Mouse (Mus musculus) intestine, embryonic 15.5 days (tissue): ENCODE results near the gene Fntb. TPM values are rescaled to one million over a fixed set of nuclear protein-coding genes. Genes with fewer than 3 reads are reported as not detected.
A peak's percentile ranks its signal among the peaks of the same experiment; 100 is the strongest.

Experiments used
- ATAC-seq: fragments of 200-750 bp; cut with Nextera tagmentation; 2 replicates; pipeline ENCODE4 v1.8.0; 2017; ENCODE audit warnings: moderate TSS enrichment, moderate library complexity
- H3K27ac ChIP-seq: fragments of 300-500 bp; sonication (generic); 2 replicates; pipeline ENCODE4 v1.5.1; 2015; ENCODE audit warnings: mild to moderate bottlenecking, inconsistent platforms
- H3K27me3 ChIP-seq: fragments of 300-500 bp; sonication (generic); replicated peaks from 2 replicates; pipeline ENCODE4 v1.6.1; 2015; ENCODE audit warnings: inconsistent platforms
- H3K36me3 ChIP-seq: fragments of 300-500 bp; sonication (generic); 2 replicates; pipeline ENCODE4 v1.6.1; 2015; ENCODE audit warnings: inconsistent platforms
- H3K4me1 ChIP-seq: fragments of 300-500 bp; sonication (generic); replicated peaks from 2 replicates; pipeline ENCODE4 v1.6.1; 2015; ENCODE audit warnings: inconsistent platforms
- H3K4me2 ChIP-seq: fragments of 300-500 bp; sonication (generic); replicated peaks from 2 replicates; pipeline ENCODE4 v1.6.1; 2015; ENCODE audit warnings: mild to moderate bottlenecking, inconsistent platforms
- H3K4me3 ChIP-seq: fragments of 300-500 bp; sonication (generic); replicated peaks from 2 replicates; pipeline ENCODE4 v1.5.1; 2015; ENCODE audit warnings: inconsistent platforms
- H3K9ac ChIP-seq: fragments of 300-500 bp; sonication (generic); 2 replicates; pipeline ENCODE4 v1.6.1; 2015; ENCODE audit warnings: inconsistent platforms
- H3K9me3 ChIP-seq: fragments of 300-500 bp; sonication (generic); 2 replicates; pipeline ENCODE4 v1.6.1; 2016; ENCODE audit warnings: inconsistent platforms
- WGBS: fragments of 180-500 bp; shearing (Covaris S2); methylation state at CpG from one replicate; pipeline ENCODE4 v1.1.7; 2015; 5-methylcytosine and 5-hydroxymethylcytosine counted together
- polyA plus RNA-seq: library from polyadenylated mRNA; unstranded; fragments of >200 nt; fragmentation: Nextera tagmentation; extraction: Ambion mirVana; gene quantifications from 2 replicates; pipeline ENCODE4 v1.2.1, GENCODE M21; 2015

The Fntb gene
- polyA plus RNA-seq, 1 experiment from 2014 or later, result 30.7 TPM

- Histone ChIP-seq H3K4me3 (no peak overlapping the region), H3K27me3 (no peaks in the 10 kb centered on the region), H3K9me3 (no peaks in the 10 kb centered on the region), H3K4me1 (no peaks in the 10 kb centered on the region), H3K9ac (no peak overlapping the region), H3K4me2 (no peak overlapping the region), H3K36me3 (peaks cover 30% of the 10 kb centered on the region), H3K27ac (no peak overlapping the region)
- WGBS, result 85% methylated on average over 2 of the region's 2 CpGs
- no peak for ATAC-seq
These were observed 177.1 kb downstream of the Fntb start for GRCm38 (mm10) chr12:76942476-76942875.

- ATAC-seq, result peak; percentile 27; the same call in 1 of the 2 replicates
- WGBS, result 71% methylated on average over 3 of the region's 3 CpGs
- no peaks in the 10 kb centered on the region for H3K27me3 ChIP-seq
- no peaks in the 10 kb centered on the region for H3K4me1 ChIP-seq
- no peak overlapping the region for H3K9ac ChIP-seq
- H3K4me2 ChIP-seq, result no peak overlapping the region
- H3K36me3 ChIP-seq, result peaks cover 30% of the 10 kb centered on the region
- no peaks in the 10 kb centered on the region for H3K9me3 ChIP-seq
- no peak overlapping the region for H3K27ac ChIP-seq
- H3K4me3 ChIP-seq, result no peak overlapping the region
These were observed 177.7 kb downstream of the Fntb start for GRCm38 (mm10) chr12:76943046-76943445.

GRCm38 (mm10) chr12:76943466-76943865, 178.1 kb downstream of the Fntb start:
- Histone ChIP-seq H3K4me1 (no peaks in the 10 kb centered on the region), H3K9ac (no peak overlapping the region), H3K9me3 (no peaks in the 10 kb centered on the region), H3K27ac (no peak overlapping the region), H3K27me3 (no peaks in the 10 kb centered on the region), H3K4me2 (no peak overlapping the region), H3K36me3 (peaks cover 30% of the 10 kb centered on the region), H3K4me3 (no peak overlapping the region)
- ATAC-seq, result peak; percentile 84
- 59% methylated on average over 6 of the region's 6 CpGs for WGBS

GRCm38 (mm10) chr12:76947487-76947886, 182.1 kb downstream of the Fntb start:
- Histone ChIP-seq H3K36me3 (peaks cover 20% of the 10 kb centered on the region), H3K9ac (no peak overlapping the region), H3K9me3 (no peaks in the 10 kb centered on the region), H3K27ac (no peak overlapping the region), H3K27me3 (no peaks in the 10 kb centered on the region), H3K4me3 (no peak overlapping the region), H3K4me1 (no peaks in the 10 kb centered on the region), H3K4me2 (no peak overlapping the region)
- ATAC-seq, result no peak
- 94% methylated on average over 3 of the region's 3 CpGs for WGBS

GRCm38 (mm10) chr12:76948185-76948584, 182.8 kb downstream of the Fntb start:
- no peak for ATAC-seq
- H3K9me3 ChIP-seq, result no peaks in the 10 kb centered on the region
- H3K4me2 ChIP-seq, result no peak overlapping the region
- no peak overlapping the region for H3K27ac ChIP-seq
- H3K4me3 ChIP-seq, result no peak overlapping the region
- 89% methylated on average over 2 of the region's 2 CpGs for WGBS
- peaks cover 26% of the 10 kb centered on the region for H3K36me3 ChIP-seq
- no peaks in the 10 kb centered on the region for H3K4me1 ChIP-seq
- no peaks in the 10 kb centered on the region for H3K27me3 ChIP-seq
- H3K9ac ChIP-seq, result no peak overlapping the region

- 60% methylated on average over 3 of the region's 3 CpGs for WGBS
- Histone ChIP-seq H3K4me3 (no peak overlapping the region), H3K4me1 (no peaks in the 10 kb centered on the region), H3K9me3 (no peaks in the 10 kb centered on the region), H3K4me2 (no peak overlapping the region), H3K27me3 (no peaks in the 10 kb centered on the region), H3K36me3 (peaks cover 32% of the 10 kb centered on the region), H3K27ac (0 out of 2 replicates have a peak overlapping the region, but pooled peaks have one; percentile 27), H3K9ac (no peak overlapping the region)
- peak; percentile 90 for ATAC-seq
These were observed 183.4 kb downstream of the Fntb start for GRCm38 (mm10) chr12:76948781-76949180.

GRCm38 (mm10) chr12:76950330-76950729, 184.9 kb downstream of the Fntb start:
- Histone ChIP-seq H3K4me3 (no peak overlapping the region), H3K9me3 (no peaks in the 10 kb centered on the region), H3K4me1 (no peaks in the 10 kb centered on the region), H3K27ac (no peak overlapping the region), H3K36me3 (peaks cover 32% of the 10 kb centered on the region), H3K27me3 (no peaks in the 10 kb centered on the region), H3K4me2 (no peak overlapping the region), H3K9ac (no peak overlapping the region)
- no peak for ATAC-seq
- WGBS, result 86% methylated on average over 5 of the region's 5 CpGs

GRCm38 (mm10) chr12:76953750-76954363, 188.5 kb downstream of the Fntb start:
- Histone ChIP-seq H3K36me3 (peaks cover 31% of the 10 kb centered on the region; the same call in 1 of the 2 replicates), H3K4me2 (no peak overlapping the region), H3K9me3 (no peaks in the 10 kb centered on the region), H3K4me3 (no peak overlapping the region), H3K9ac (no peak overlapping the region), H3K4me1 (0 out of 2 replicates have a peak, but pooled peaks cover 2% of the 10 kb centered on the region), H3K27ac (no peak overlapping the region), H3K27me3 (no peaks in the 10 kb centered on the region)
- 64% methylated on average over 2 of the region's 2 CpGs for WGBS
- ATAC-seq, result no peak

- Histone ChIP-seq H3K4me3 (no peak overlapping the region), H3K4me1 (0 out of 2 replicates have a peak, but pooled peaks cover 2% of the 10 kb centered on the region), H3K9ac (no peak overlapping the region), H3K4me2 (no peak overlapping the region), H3K27me3 (no peaks in the 10 kb centered on the region), H3K9me3 (no peaks in the 10 kb centered on the region), H3K36me3 (peaks cover 31% of the 10 kb centered on the region; the same call in 1 of the 2 replicates), H3K27ac (0 out of 2 replicates have a peak overlapping the region, but pooled peaks have one; percentile 22)
- WGBS, result 53% methylated on average over 10 of the region's 10 CpGs
- no peak for ATAC-seq
These were observed 189.5 kb downstream of the Fntb start for GRCm38 (mm10) chr12:76954698-76955423.

GRCm38 (mm10) chr12:76957688-76958087, 192.3 kb downstream of the Fntb start:
- ATAC-seq, result no peak
- Histone ChIP-seq H3K4me1 (peaks cover 11% of the 10 kb centered on the region), H3K9ac (no peak overlapping the region), H3K9me3 (no peaks in the 10 kb centered on the region), H3K4me3 (no peak overlapping the region), H3K36me3 (peaks cover 21% of the 10 kb centered on the region; the same call in 1 of the 2 replicates), H3K27me3 (no peaks in the 10 kb centered on the region), H3K27ac (no peak overlapping the region), H3K4me2 (no peak overlapping the region)
- 68% methylated on average over 5 of the region's 5 CpGs for WGBS

- Histone ChIP-seq H3K36me3 (peaks cover 6% of the 10 kb centered on the region; the same call in 1 of the 2 replicates), H3K4me3 (peak overlapping the region; percentile 94), H3K27ac (peak overlapping the region; percentile 67), H3K9ac (peak overlapping the region; percentile 88), H3K27me3 (no peaks in the 10 kb centered on the region), H3K4me1 (peaks cover 8% of the 10 kb centered on the region), H3K9me3 (no peaks in the 10 kb centered on the region), H3K4me2 (peak overlapping the region; percentile 77)
- peak; percentile 40 for ATAC-seq
- WGBS, result 5% methylated on average over 37 of the region's 45 CpGs
These were observed 195.9 kb downstream of the Fntb start for GRCm38 (mm10) chr12:76961052-76961931.
